Mouse (Mus musculus): ENCODE measurements around the gene Kprp. TPM values are rescaled to one million over a fixed set of nuclear protein-coding genes. Genes with fewer than 3 reads are reported as not detected.

Gene Kprp
- polyA plus RNA-seq, 1 experiment from 2014 or later = not detected

Other genes with a start within 250 kb of the Kprp start
- not detected in 2 replicates for gene Smcp, start 238.2 kb downstream of the Kprp start, polyA plus RNA-seq (2015; fragmentation: Nextera tagmentation; extraction: Ambion mirVana)
- gene 2210017I01Rik, start 219.8 kb downstream of the Kprp start, polyA plus RNA-seq (2015; fragmentation: Nextera tagmentation; extraction: Ambion mirVana) = not detected in 2 replicates
- gene Lce6a, start 205.6 kb downstream of the Kprp start, polyA plus RNA-seq (2015; fragmentation: Nextera tagmentation; extraction: Ambion mirVana) = 0.15 TPM in 1 of 2 replicates, not detected in the other
- not detected in 2 replicates for gene Lce1a1, start 178.9 kb downstream of the Kprp start, polyA plus RNA-seq (2015; fragmentation: Nextera tagmentation; extraction: Ambion mirVana)
- gene Lce1b, start 170.3 kb downstream of the Kprp start, polyA plus RNA-seq (2015; fragmentation: Nextera tagmentation; extraction: Ambion mirVana) = not detected in 2 replicates
- not detected in 2 replicates for gene Lce1a2, start 156.9 kb downstream of the Kprp start, polyA plus RNA-seq (2015; fragmentation: Nextera tagmentation; extraction: Ambion mirVana)
- gene Lce1c, start 148.0 kb downstream of the Kprp start, polyA plus RNA-seq (2015; fragmentation: Nextera tagmentation; extraction: Ambion mirVana) = not detected in 2 replicates
- gene Lce1d, start 140.0 kb downstream of the Kprp start, polyA plus RNA-seq (2015; fragmentation: Nextera tagmentation; extraction: Ambion mirVana) = not detected in 2 replicates
- not detected in 2 replicates for gene Lce1e, start 118.2 kb downstream of the Kprp start, polyA plus RNA-seq (2015; fragmentation: Nextera tagmentation; extraction: Ambion mirVana)
- gene Lce1f, start 106.9 kb downstream of the Kprp start, polyA plus RNA-seq (2015; fragmentation: Nextera tagmentation; extraction: Ambion mirVana) = not detected in 2 replicates
- gene Gm38119, start 88.2 kb downstream of the Kprp start, polyA plus RNA-seq (2015; fragmentation: Nextera tagmentation; extraction: Ambion mirVana) = not detected in 2 replicates
- gene Lce1g, start 74.9 kb downstream of the Kprp start, polyA plus RNA-seq (2015; fragmentation: Nextera tagmentation; extraction: Ambion mirVana) = not detected in 2 replicates
- not detected in 2 replicates for gene Lce1h, start 62.2 kb downstream of the Kprp start, polyA plus RNA-seq (2015; fragmentation: Nextera tagmentation; extraction: Ambion mirVana)
- gene Lce1i, start 48.3 kb downstream of the Kprp start, polyA plus RNA-seq (2015; fragmentation: Nextera tagmentation; extraction: Ambion mirVana) = not detected in 2 replicates
- gene Lce1j, start 36.7 kb downstream of the Kprp start, polyA plus RNA-seq (2015; fragmentation: Nextera tagmentation; extraction: Ambion mirVana) = not detected in 2 replicates
- not detected in 2 replicates for gene Lce1k, start 19.4 kb downstream of the Kprp start, polyA plus RNA-seq (2015; fragmentation: Nextera tagmentation; extraction: Ambion mirVana)
- gene Lce1l, start 24.0 kb upstream of the Kprp start, polyA plus RNA-seq (2015; fragmentation: Nextera tagmentation; extraction: Ambion mirVana) = not detected in 2 replicates
- gene 2310050C09Rik, start 43.0 kb upstream of the Kprp start, polyA plus RNA-seq (2015; fragmentation: Nextera tagmentation; extraction: Ambion mirVana) = not detected in 2 replicates
- gene Lce3a, start 99.0 kb upstream of the Kprp start, polyA plus RNA-seq (2015; fragmentation: Nextera tagmentation; extraction: Ambion mirVana) = not detected in 2 replicates
- not detected in 2 replicates for gene Lce3b, start 105.7 kb upstream of the Kprp start, polyA plus RNA-seq (2015; fragmentation: Nextera tagmentation; extraction: Ambion mirVana)
- not detected in 2 replicates for gene Lce3c, start 117.2 kb upstream of the Kprp start, polyA plus RNA-seq (2015; fragmentation: Nextera tagmentation; extraction: Ambion mirVana)
- not detected in 2 replicates for gene Lce3d, start 130.1 kb upstream of the Kprp start, polyA plus RNA-seq (2015; fragmentation: Nextera tagmentation; extraction: Ambion mirVana)
- not detected in 2 replicates for gene Lce3e, start 139.8 kb upstream of the Kprp start, polyA plus RNA-seq (2015; fragmentation: Nextera tagmentation; extraction: Ambion mirVana)
- gene Lce3f, start 165.0 kb upstream of the Kprp start, polyA plus RNA-seq (2015; fragmentation: Nextera tagmentation; extraction: Ambion mirVana) = not detected in 2 replicates
- gene Crct1, start 188.4 kb upstream of the Kprp start, polyA plus RNA-seq (2015; fragmentation: Nextera tagmentation; extraction: Ambion mirVana) = not detected in 2 replicates
- gene Lce1m, start 191.8 kb upstream of the Kprp start, polyA plus RNA-seq (2015; fragmentation: Nextera tagmentation; extraction: Ambion mirVana) = not detected in 2 replicates
- gene Gm4858, start 241.6 kb upstream of the Kprp start, polyA plus RNA-seq (2015; fragmentation: Nextera tagmentation; extraction: Ambion mirVana) = not detected in 2 replicates

All from liver, embryonic 15.5 days (tissue).